Mouse (Mus musculus) bone marrow, adult 2 months (tissue): ENCODE measurements around the gene Spata6.

ENCODE experiments used
- CTCF ChIP-seq: fragments of 200-500 bp; IDR thresholded peaks from 2 replicates; pipeline ENCODE4 v1.5.1; 2011; ENCODE audit warnings: low read length, control low read depth; ENCODE audit not compliant: control insufficient read depth, insufficient read depth
- POLR2A ChIP-seq: fragments of 200-500 bp; IDR thresholded peaks from 2 replicates; pipeline ENCODE4 v1.6.1; 2011; ENCODE audit warnings: low read depth, mild to moderate bottlenecking, control low read depth, low read length, borderline replicate concordance; ENCODE audit not compliant: control insufficient read depth

DNA sequence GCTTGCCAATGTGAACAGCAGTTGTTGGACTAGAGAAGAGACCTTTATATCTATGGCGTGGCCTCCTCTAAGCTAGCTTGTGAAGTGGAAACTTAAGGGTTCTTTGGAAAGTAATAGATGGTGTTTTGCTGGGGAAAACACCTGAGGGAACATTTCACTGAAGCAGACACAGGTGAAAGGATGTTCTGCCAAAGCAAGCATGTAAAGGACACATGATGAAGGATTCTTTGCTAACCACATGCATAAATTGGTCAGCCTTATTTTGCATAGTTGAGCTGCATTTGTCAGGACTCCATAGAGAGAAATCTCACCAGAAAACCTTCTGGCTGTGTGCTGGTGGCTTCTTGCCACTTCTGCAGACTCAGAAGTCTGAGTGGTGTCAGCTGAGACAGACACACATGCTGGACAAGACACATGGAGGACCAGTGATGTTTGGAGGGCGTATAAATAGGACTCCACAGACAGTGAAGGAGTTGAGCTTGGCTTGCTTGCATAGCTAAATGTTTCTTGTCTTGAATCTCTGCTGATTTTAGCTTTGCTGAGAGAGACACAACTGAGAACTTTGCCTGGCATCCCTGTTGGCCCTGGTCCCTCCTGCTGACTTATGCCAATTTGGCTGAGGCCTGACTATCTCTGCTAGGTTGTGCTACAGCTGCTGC is 148.1 kb downstream of the Spata6 start:
- TF ChIP-seq POLR2A (no peak), CTCF (no peak)
